Mouse (Mus musculus) limb, embryonic 13.5 days (tissue): ENCODE data around the gene Slf2. TPM values are rescaled to one million over a fixed set of nuclear protein-coding genes. Genes with fewer than 3 reads are reported as not detected.

Experiments used
- ATAC-seq: fragments of 200-750 bp; cut with Nextera tagmentation; 2 replicates; pipeline ENCODE4 v1.8.0; 2017; ENCODE audit warnings: low read depth, moderate number of reproducible peaks, moderate TSS enrichment; ENCODE audit not compliant: low FRiP score
- H3K27ac ChIP-seq: fragments of 300-500 bp; sonication (generic); 2 replicates; pipeline ENCODE4 v1.5.1; 2015; ENCODE audit warnings: inconsistent platforms, mild to moderate bottlenecking, moderate library complexity
- H3K27me3 ChIP-seq: fragments of 300-500 bp; sonication (generic); 2 replicates; pipeline ENCODE4 v1.6.1; 2015; ENCODE audit warnings: mild to moderate bottlenecking, inconsistent platforms
- H3K36me3 ChIP-seq: fragments of 300-500 bp; sonication (generic); 2 replicates; pipeline ENCODE4 v1.6.1; 2015; ENCODE audit warnings: inconsistent platforms, mild to moderate bottlenecking, moderate library complexity
- H3K4me1 ChIP-seq: fragments of 300-500 bp; sonication (generic); 2 replicates; pipeline ENCODE4 v1.6.1; 2015; ENCODE audit warnings: inconsistent platforms
- H3K4me2 ChIP-seq: fragments of 300-500 bp; sonication (generic); replicated peaks from 2 replicates; pipeline ENCODE4 v1.6.1; 2015; ENCODE audit warnings: inconsistent platforms, mild to moderate bottlenecking, moderate library complexity
- H3K4me3 ChIP-seq: fragments of 300-500 bp; sonication (generic); 2 replicates; pipeline ENCODE4 v1.5.1; 2015; ENCODE audit warnings: moderate library complexity, mild to moderate bottlenecking, inconsistent platforms
- H3K9ac ChIP-seq: fragments of 300-500 bp; sonication (generic); 2 replicates; pipeline ENCODE4 v1.6.1; 2015; ENCODE audit warnings: mild to moderate bottlenecking, inconsistent platforms
- H3K9me3 ChIP-seq: fragments of 300-500 bp; sonication (generic); 2 replicates; pipeline ENCODE4 v1.6.1; 2016; ENCODE audit warnings: inconsistent platforms
- WGBS: fragments of 180-500 bp; shearing (Covaris S2); methylation state at CpG from one replicate; pipeline ENCODE4 v1.1.7; 2015; 5-methylcytosine and 5-hydroxymethylcytosine counted together
- polyA plus RNA-seq: library from polyadenylated mRNA; unstranded; fragments of >200 nt; fragmentation: Nextera tagmentation; extraction: Ambion mirVana; gene quantifications from 2 replicates; pipeline ENCODE4 v1.2.1, GENCODE M21; 2015

Gene Slf2
- polyA plus RNA-seq, 1 experiment from 2014 or later: 41.5 TPM

DNA sequence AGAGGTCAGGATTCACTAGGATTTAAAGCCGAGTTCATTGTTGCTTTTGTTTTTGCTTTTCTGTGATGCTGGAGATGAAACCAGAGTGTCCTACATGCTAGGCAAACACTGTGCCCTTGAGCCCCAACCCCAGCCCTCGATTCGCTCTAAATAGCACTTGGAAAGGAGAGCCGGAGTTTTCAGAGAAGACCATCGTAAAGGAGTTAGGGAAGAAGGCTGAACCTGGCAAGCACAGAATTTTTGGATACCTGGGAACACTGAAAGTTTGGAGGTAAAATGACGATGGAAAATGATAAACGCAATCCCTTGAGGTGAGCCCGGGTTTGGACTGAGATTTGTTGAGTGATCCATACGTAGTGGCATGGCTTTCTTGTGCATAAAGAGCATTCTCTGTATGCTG is 57.4 kb downstream of the Slf2 start:
- peaks cover 29% of the 10 kb centered on the region for H3K4me1 ChIP-seq
- no peaks in the 10 kb centered on the region for H3K27me3 ChIP-seq
- H3K4me2 ChIP-seq: peak overlapping the region; percentile 97
- WGBS: 23% methylated on average over 9 of the region's 9 CpGs
- H3K9me3 ChIP-seq: no peaks in the 10 kb centered on the region
- no peak for ATAC-seq
- no peak overlapping the region for H3K27ac ChIP-seq
- H3K36me3 ChIP-seq: peaks cover 11% of the 10 kb centered on the region
- H3K4me3 ChIP-seq: peak overlapping the region; percentile 80
- H3K9ac ChIP-seq: peak overlapping the region; percentile 86

DNA sequence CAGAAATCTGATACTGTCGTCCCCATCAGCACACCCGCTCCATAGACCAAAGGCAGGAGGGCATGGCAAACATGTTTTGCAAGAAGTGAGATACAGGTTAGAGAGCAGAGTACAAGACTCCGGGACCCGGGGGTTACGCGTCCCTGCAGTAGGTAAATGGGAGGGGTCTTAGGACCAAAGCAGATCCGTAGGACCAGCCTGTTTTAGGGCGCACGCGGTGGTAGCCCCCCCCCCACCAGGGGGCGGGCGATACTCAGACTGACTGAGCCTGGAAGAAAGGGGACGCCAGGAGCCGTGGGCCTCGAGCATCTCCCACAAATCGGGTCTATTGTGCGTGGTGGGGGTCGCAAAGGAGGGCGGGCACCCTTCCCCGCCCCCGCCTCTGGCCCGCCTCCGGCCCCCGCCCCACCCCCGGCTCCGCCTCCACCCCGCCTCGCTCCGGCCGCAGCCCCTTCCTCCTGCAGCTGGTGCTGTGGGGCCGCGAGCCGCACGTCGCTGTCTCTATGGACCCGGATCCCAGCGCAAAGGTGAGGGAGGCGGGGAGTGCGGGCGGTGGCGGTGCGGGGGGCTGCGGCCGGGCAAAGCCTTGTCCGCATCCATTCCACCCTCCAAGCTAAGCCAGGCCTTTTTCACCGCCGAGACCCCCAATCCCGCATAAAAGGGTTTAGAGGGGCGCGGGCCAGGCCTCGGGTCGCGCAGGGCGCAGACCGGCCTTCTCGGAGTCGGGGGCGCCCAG is 58.0 kb downstream of the Slf2 start, which contains the start of gene Sema4g:
Gene Sema4g (plus strand): TSS at position 271 of the 736 bp plus-strand sequence.
- no peaks in the 10 kb centered on the region for H3K27me3 ChIP-seq
- peak; percentile 85 for ATAC-seq
- H3K9ac ChIP-seq: peak within 1 kb of the TSS; percentile 86
- peak within 1 kb of the TSS; percentile 80 for H3K4me3 ChIP-seq
- peak within 1 kb of the TSS; percentile 97 for H3K4me2 ChIP-seq
- peaks cover 29% of the 10 kb centered on the region for H3K4me1 ChIP-seq
- under 1% methylated on average over 54 of the region's 58 CpGs for WGBS
- no peaks in the 10 kb centered on the region for H3K9me3 ChIP-seq
- peak within 1 kb of the TSS; percentile 28; the same call in 1 of the 2 replicates for H3K27ac ChIP-seq
- peaks cover 11% of the 10 kb centered on the region for H3K36me3 ChIP-seq

DNA sequence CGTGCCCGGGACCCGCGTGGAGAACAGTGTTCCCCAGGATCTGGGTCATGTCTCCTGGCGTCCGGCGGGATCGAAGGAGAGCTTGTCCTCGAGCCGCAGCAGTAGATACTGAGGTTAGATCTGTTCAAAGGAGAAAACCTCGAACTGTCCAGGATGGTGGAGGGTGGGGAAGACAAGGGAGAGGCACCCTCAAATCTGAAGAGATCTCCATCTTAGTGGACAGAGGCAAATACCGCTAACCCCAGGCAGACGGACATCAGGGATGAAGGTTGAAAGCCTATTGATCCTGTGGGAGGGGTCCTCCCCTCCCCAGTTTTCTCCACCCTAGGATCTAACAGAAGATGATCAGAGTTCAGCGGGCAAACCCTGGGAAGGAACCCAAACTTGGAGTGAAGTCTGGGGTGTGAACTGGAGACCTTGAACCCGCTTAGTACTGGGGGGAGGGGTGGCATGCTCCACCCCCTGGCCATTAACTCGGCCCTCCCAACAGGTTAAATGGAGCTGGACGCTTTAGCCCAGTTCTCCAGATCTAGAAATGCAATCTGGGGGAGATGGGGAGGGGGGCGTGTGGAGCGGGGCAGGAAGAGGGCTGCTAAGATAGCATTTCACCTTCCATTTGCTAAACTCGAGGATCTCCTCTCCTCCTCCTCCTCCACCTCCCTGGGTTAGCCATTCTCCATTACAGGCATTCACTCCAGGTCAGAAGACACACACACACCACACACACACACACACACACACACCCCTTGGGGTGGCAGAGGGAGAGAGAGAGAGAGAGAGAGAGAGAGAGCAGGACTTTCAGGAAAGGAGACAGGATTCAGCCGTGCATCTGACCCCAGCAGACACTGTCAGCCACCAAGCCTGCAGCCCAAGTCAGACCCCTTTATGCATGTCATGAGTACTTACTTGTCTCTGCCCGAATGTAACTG is 58.9 kb downstream of the Slf2 start:
- Histone ChIP-seq H3K27ac (peak overlapping the region; percentile 28; the same call in 1 of the 2 replicates), H3K9ac (peak overlapping the region; percentile 86), H3K4me3 (peak overlapping the region; percentile 80), H3K27me3 (no peaks in the 10 kb centered on the region), H3K4me2 (peak overlapping the region; percentile 97), H3K9me3 (no peaks in the 10 kb centered on the region), H3K4me1 (peaks cover 29% of the 10 kb centered on the region), H3K36me3 (peaks cover 16% of the 10 kb centered on the region)
- ATAC-seq: peak; percentile 22
- 4% methylated on average over 22 of the region's 22 CpGs for WGBS

DNA sequence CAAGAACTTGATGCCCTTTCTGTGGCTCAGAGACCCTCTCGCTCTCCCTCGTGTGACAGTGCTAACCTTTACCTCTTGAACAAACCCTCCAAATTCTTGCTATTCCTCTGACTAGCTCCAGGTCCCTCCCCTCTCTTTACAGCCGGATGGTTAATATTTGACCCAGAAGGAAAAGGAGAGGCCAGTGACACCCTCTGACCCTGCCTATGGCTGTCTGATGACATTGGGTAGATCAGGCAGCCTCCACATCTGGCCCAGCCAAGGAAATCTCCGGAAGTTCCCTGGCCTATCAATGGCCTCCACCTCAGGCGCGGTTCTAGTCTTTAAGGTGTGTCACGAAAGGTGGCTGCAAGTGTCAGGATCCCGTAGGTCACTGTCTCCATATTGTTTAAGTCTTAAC is 60.1 kb downstream of the Slf2 start:
- Histone ChIP-seq H3K4me3 (no peak overlapping the region), H3K4me1 (peaks cover 29% of the 10 kb centered on the region), H3K27me3 (no peaks in the 10 kb centered on the region), H3K4me2 (0 out of 2 replicates have a peak overlapping the region, but pooled peaks have one; percentile 9), H3K9me3 (no peaks in the 10 kb centered on the region), H3K9ac (peak overlapping the region; percentile 13; the same call in 1 of the 2 replicates), H3K27ac (no peak overlapping the region), H3K36me3 (peaks cover 18% of the 10 kb centered on the region)
- 84% methylated on average over 8 of the region's 8 CpGs for WGBS
- no peak for ATAC-seq

DNA sequence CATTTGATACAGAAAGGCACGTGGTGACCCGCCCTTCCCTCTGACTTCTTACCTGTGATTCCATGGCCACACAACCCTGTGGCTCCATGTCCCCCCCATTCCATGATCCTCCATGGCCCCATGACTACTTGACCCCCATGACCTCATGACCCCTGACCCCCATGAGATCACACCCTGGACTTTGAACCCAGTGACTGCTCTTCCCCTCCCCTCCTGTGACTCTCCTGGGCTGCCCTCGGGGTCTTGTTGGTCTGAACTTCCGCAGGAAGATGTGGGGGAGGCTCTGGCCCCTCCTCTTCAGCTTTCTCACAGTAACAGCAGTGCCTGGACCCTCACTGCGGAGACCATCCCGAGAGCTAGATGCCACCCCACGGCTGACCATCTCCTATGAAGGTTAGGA is 61.3 kb downstream of the Slf2 start:
- no peak for ATAC-seq
- Histone ChIP-seq H3K4me3 (no peak overlapping the region), H3K27me3 (no peaks in the 10 kb centered on the region), H3K36me3 (peaks cover 29% of the 10 kb centered on the region), H3K9ac (no peak overlapping the region), H3K9me3 (no peaks in the 10 kb centered on the region), H3K4me2 (no peak overlapping the region), H3K4me1 (peaks cover 29% of the 10 kb centered on the region), H3K27ac (no peak overlapping the region)
- WGBS: 38% methylated on average over 7 of the region's 7 CpGs

DNA sequence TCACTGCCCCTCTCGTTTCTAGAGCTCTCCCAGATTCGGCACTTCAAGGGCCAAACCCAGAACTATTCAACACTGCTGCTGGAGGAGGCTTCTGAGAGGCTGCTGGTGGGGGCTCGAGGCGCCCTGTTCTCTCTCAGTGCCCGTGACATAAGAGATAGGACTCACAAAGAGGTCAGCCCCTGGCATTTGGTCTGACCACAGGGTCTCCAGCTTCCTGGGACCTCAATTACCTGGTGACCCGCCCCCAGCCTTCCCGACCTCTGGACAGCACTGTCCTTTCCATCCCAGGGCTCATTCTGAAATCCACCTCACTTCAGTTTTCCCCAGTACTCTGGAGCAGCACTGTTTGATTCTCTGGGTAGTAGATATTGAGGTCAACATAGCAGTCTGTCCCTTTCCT is 61.8 kb downstream of the Slf2 start:
- Histone ChIP-seq H3K4me1 (peaks cover 29% of the 10 kb centered on the region), H3K27ac (no peak overlapping the region), H3K9ac (no peak overlapping the region), H3K36me3 (peaks cover 33% of the 10 kb centered on the region), H3K4me2 (no peak overlapping the region), H3K27me3 (no peaks in the 10 kb centered on the region), H3K9me3 (no peaks in the 10 kb centered on the region), H3K4me3 (no peak overlapping the region)
- WGBS: 48% methylated on average over 7 of the region's 7 CpGs
- no peak for ATAC-seq

DNA sequence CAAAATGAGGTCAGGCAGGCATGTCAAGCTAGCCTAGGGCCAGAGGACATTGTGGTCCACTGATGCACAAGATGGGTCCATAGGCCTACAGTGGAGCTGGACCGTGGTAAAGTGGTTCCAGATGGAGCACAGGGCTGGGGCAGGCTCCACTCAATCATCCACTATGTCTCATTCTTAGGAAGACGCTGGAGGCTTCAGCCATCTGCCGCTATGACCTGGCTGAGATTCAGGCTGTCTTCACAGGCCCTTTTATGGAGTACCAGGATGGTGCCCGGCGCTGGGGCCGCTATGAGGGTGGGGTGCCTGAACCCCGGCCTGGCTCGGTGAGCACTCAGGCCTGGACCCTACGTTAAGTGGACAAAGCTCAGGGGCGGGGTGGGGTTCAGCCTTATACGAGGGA is 66.8 kb downstream of the Slf2 start:
- ATAC-seq: no peak
- Histone ChIP-seq H3K4me1 (no peaks in the 10 kb centered on the region), H3K4me2 (no peak overlapping the region), H3K4me3 (no peak overlapping the region), H3K27me3 (no peaks in the 10 kb centered on the region), H3K9ac (no peak overlapping the region), H3K36me3 (peaks cover 79% of the 10 kb centered on the region), H3K27ac (no peak overlapping the region), H3K9me3 (no peaks in the 10 kb centered on the region)
- WGBS: 77% methylated on average over 11 of the region's 11 CpGs

DNA sequence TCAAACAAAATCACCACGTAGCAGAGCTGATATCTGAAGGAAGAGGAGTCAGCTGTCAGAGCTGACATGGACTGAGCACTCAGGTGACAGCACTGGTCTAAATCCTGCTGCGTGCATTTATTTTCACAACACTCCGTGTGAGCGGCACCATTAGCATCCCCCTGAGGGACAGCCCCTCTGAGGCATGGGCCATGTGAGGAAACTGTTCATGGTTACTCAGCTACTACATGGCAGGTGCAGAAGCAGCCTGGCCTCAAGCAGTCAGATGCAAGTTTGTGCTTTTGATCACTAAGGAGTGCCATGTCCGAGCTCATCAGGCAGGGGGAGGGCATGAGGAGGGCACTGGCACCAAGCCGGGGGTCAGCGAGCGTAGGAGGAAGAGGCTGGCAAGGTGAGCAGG is 68.7 kb downstream of the Slf2 start:
- H3K36me3 ChIP-seq: peaks cover 88% of the 10 kb centered on the region
- ATAC-seq: no peak
- no peak overlapping the region for H3K9ac ChIP-seq
- no peak overlapping the region for H3K4me3 ChIP-seq
- WGBS: 80% methylated on average over 8 of the region's 8 CpGs
- no peaks in the 10 kb centered on the region for H3K27me3 ChIP-seq
- no peaks in the 10 kb centered on the region for H3K4me1 ChIP-seq
- no peak overlapping the region for H3K4me2 ChIP-seq
- no peaks in the 10 kb centered on the region for H3K9me3 ChIP-seq
- no peak overlapping the region for H3K27ac ChIP-seq

DNA sequence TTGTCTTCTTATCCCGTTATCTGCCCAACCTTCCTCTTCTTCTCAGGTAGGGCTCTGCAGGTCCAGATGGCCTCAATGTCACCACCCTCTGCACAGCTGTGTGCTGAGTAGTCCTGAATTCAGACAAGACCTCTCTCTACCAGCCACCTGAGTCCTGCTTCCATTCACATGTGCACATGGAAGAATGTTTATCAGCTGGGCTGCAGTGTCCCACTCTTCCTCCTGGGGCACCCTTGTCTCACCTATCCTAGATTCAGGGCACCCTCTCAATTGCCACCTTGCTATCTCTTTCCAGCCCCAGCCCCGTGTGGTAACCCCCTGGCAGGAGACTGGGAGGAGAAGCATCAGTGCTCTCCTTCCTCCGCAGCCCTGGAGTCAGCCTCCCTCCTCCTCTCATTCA is 71.3 kb downstream of the Slf2 start:
- H3K9me3 ChIP-seq: no peaks in the 10 kb centered on the region
- H3K36me3 ChIP-seq: peaks cover 74% of the 10 kb centered on the region

DNA sequence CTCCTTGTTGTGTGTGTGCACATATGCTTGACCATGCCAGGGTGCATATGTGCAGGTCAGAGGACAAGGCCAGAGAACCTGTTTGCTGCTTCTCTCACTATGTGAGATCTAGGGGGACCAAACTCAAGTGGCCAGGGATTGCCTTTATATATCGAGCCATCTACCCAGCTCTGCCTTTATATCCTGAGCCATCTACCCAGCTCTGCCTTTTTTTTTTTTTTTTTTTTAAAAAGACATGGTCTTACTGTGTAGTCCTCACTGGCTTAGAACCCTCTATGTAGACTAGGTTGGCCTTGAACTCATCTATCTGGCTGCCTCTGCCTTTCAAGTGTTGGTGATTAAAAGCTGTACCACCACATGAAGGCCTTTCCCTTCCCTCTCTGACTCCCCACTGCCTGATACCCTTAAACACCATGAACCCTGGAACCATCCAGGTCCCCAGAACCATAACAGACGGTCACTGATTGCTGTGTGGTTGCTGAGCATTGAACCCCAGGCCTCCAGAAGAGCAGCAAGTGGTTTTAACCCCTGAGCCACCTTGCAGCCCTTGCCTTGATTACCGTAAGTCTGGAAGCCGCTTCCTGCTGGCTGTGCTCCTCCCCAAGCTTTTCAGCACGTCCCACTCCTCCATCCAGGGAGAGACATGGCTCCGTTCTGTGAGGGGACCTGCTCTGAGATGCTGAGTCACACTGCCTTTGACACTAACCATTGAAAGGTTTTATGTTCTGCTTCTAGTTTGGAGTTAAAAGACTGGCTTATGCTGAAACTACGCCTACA is 73.0 kb downstream of the Slf2 start:
- peaks cover 65% of the 10 kb centered on the region for H3K36me3 ChIP-seq
- no peak overlapping the region for H3K27ac ChIP-seq
- no peaks in the 10 kb centered on the region for H3K9me3 ChIP-seq
- 86% methylated on average over 7 of the region's 7 CpGs for WGBS
- no peak overlapping the region for H3K4me2 ChIP-seq
- H3K4me3 ChIP-seq: no peak overlapping the region
- no peak for ATAC-seq
- no peak overlapping the region for H3K9ac ChIP-seq
- H3K4me1 ChIP-seq: peaks cover 20% of the 10 kb centered on the region
- H3K27me3 ChIP-seq: no peaks in the 10 kb centered on the region

More for the DNA sequence above, 71.3 kb downstream of the Slf2 start:
- H3K4me3 ChIP-seq: no peak overlapping the region
- 62% methylated on average over 3 of the region's 3 CpGs for WGBS
- no peak overlapping the region for H3K27ac ChIP-seq
- H3K4me1 ChIP-seq: peaks cover 17% of the 10 kb centered on the region
- ATAC-seq: no peak
- H3K4me2 ChIP-seq: no peak overlapping the region
- H3K27me3 ChIP-seq: no peaks in the 10 kb centered on the region
- H3K9ac ChIP-seq: no peak overlapping the region

DNA sequence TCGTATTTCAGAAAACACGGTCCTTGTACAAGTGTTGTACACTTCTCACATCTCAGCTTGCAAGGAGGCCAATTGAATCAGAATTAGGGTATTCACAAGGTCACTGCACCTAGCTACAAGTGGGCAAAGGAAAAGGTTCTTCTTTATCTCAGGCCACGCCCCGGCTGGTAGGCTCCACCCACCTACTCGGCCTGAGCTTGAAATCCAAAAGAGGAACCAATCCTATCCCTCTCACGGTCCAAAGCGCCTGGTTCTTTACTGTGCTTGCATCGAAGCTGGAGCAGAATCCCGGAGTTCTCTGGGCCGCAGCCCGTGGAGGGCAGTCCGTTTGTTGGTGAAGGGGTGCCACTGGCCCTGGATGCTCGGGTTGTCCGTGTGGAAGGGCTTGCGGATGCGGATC is 74.5 kb downstream of the Slf2 start, which contains the start of gene Twnk:
Gene Twnk (plus strand): TSS at position 220 of the 400 bp plus-strand sequence.
- Histone ChIP-seq H3K36me3 (peaks cover 64% of the 10 kb centered on the region), H3K9me3 (no peaks in the 10 kb centered on the region), H3K4me3 (peak within 1 kb of the TSS; percentile 97), H3K27ac (peak within 1 kb of the TSS; percentile 70), H3K27me3 (no peaks in the 10 kb centered on the region), H3K4me2 (peak within 1 kb of the TSS; percentile 96), H3K4me1 (peaks cover 20% of the 10 kb centered on the region), H3K9ac (peak within 1 kb of the TSS; percentile 84)
- 11% methylated on average over 16 of the region's 16 CpGs for WGBS
- ATAC-seq: no peak
